Mouse (Mus musculus) hindbrain, postnatal 0 days (tissue): ENCODE results near the gene Rnf31. TPM values are rescaled to one million over a fixed set of nuclear protein-coding genes. Genes with fewer than 3 reads are reported as not detected.

Source experiments
- ATAC-seq: fragments of 200-750 bp; cut with Nextera tagmentation; 2 replicates; pipeline ENCODE4 v1.8.0; 2017; ENCODE audit warnings: mild to moderate bottlenecking, moderate TSS enrichment, moderate library complexity
- DNase-seq: peaks from one replicate; pipeline ENCODE4 v3.0.0-alpha.2; 2015; ENCODE audit warnings: low spot score
- H3K27ac ChIP-seq: fragments of 300-500 bp; sonication (generic); 2 replicates; pipeline ENCODE4 v1.5.1; 2014; ENCODE audit warnings: mild to moderate bottlenecking
- H3K27me3 ChIP-seq: fragments of 300-500 bp; sonication (generic); 2 replicates; pipeline ENCODE4 v1.6.1; 2014; ENCODE audit warnings: low read length, mixed read lengths; ENCODE audit not compliant: insufficient read depth
- H3K36me3 ChIP-seq: fragments of 300-500 bp; sonication (generic); 2 replicates; pipeline ENCODE4 v1.6.1; 2014; ENCODE audit warnings: low read length, mixed read lengths; ENCODE audit not compliant: insufficient read depth
- H3K4me1 ChIP-seq: fragments of 300-500 bp; sonication (generic); 2 replicates; pipeline ENCODE4 v1.6.1; 2014; ENCODE audit warnings: antibody characterized with exemption, low read length, mixed read lengths; ENCODE audit not compliant: insufficient read depth
- H3K4me2 ChIP-seq: fragments of 300-500 bp; sonication (generic); 2 replicates; pipeline ENCODE4 v1.6.1; 2014; ENCODE audit warnings: low read depth, mild to moderate bottlenecking, low read length, moderate library complexity, mixed read lengths
- H3K4me3 ChIP-seq: fragments of 300-500 bp; sonication (generic); 2 replicates; pipeline ENCODE4 v1.5.1; 2014; ENCODE audit warnings: low read length
- H3K9ac ChIP-seq: fragments of 300-500 bp; sonication (generic); replicated peaks from 2 replicates; pipeline ENCODE4 v1.6.1; 2014; ENCODE audit warnings: mild to moderate bottlenecking, low read length, moderate library complexity, mixed read lengths
- H3K9me3 ChIP-seq: fragments of 300-500 bp; sonication (generic); 2 replicates; pipeline ENCODE4 v1.6.1; 2016; ENCODE audit warnings: low read length, mixed read lengths
- CTCF ChIP-seq: IDR thresholded peaks from 2 replicates; pipeline ENCODE4 v1.5.1; 2016; ENCODE audit warnings: antibody characterized with exemption, control low read depth, low read depth
- WGBS: fragments of 180-500 bp; shearing (Covaris S2); extraction: QIAGEN DNeasy Blood & Tissue Kit; methylation state at CpG from one replicate; pipeline ENCODE4 v1.1.7; 2014; 5-methylcytosine and 5-hydroxymethylcytosine counted together
- polyA plus RNA-seq: library from polyadenylated mRNA; unstranded; fragments of >200 nt; fragmentation: Nextera tagmentation; extraction: Ambion mirVana; gene quantifications from 2 replicates; pipeline ENCODE4 v1.2.1, GENCODE M21; 2015
- total RNA-seq: library from RNA; depleted of rRNA; stranded (reverse); fragments of >200 nt; gene quantifications from 2 replicates; pipeline ENCODE4 v1.2.3, GENCODE M21; 2014; rRNA removed

Gene Rnf31
- total RNA-seq (23.6 and 25.5 TPM in 2 replicates), polyA plus RNA-seq (21.0 and 21.2 TPM in 2 replicates)

GRCm38 (mm10) chr14:55591331-55591891 is at the start of gene Rnf31:
Rnf31 (plus strand) TSS chr14:55591708.
- H3K4me3 ChIP-seq, result peak within 1 kb of the TSS; percentile 79
- H3K36me3 ChIP-seq, result peaks cover 23% of the 10 kb centered on the region
- H3K4me2 ChIP-seq, result peak within 1 kb of the TSS; percentile 90
- no peaks in the 10 kb centered on the region for H3K9me3 ChIP-seq
- 0 out of 2 replicates have a peak, but pooled peaks have one; percentile 1 for TF ChIP-seq CTCF
- DNase-seq (peak; percentile 94), ATAC-seq (peak; percentile 89)
- H3K27me3 ChIP-seq, result no peaks in the 10 kb centered on the region
- peak within 1 kb of the TSS; percentile 72 for H3K9ac ChIP-seq
- peaks cover 20% of the 10 kb centered on the region for H3K4me1 ChIP-seq
- WGBS, result 0% methylated on average over 33 of the region's 33 CpGs
- H3K27ac ChIP-seq, result peak within 1 kb of the TSS; percentile 96

- Histone ChIP-seq H3K4me1 (peaks cover 8% of the 10 kb centered on the region), H3K9ac (no peak overlapping the region), H3K9me3 (no peaks in the 10 kb centered on the region), H3K36me3 (peaks cover 10% of the 10 kb centered on the region), H3K27ac (no peak overlapping the region), H3K4me3 (no peak overlapping the region), H3K4me2 (no peak overlapping the region), H3K27me3 (no peaks in the 10 kb centered on the region)
- ATAC-seq (no peak), DNase-seq (no peak)
- 94% methylated on average over 12 of the region's 12 CpGs for WGBS
- TF ChIP-seq CTCF, result no peak
Measured at GRCm38 (mm10) chr14:55542268-55542667, 49.2 kb upstream of the Rnf31 start.

- TF ChIP-seq CTCF, result no peak
Measured at GRCm38 (mm10) chr14:55544334-55544733, 47.2 kb upstream of the Rnf31 start.

GRCm38 (mm10) chr14:55550191-55550590 is 41.3 kb upstream of the Rnf31 start:
- H3K4me3 ChIP-seq, result no peak overlapping the region
- H3K4me1 ChIP-seq, result no peaks in the 10 kb centered on the region
- no peak overlapping the region for H3K27ac ChIP-seq
- peaks cover 18% of the 10 kb centered on the region for H3K36me3 ChIP-seq
- no peaks in the 10 kb centered on the region for H3K27me3 ChIP-seq
- TF ChIP-seq CTCF, result no peak
- no peak overlapping the region for H3K4me2 ChIP-seq
- 65% methylated on average over 6 of the region's 6 CpGs for WGBS
- no peaks in the 10 kb centered on the region for H3K9me3 ChIP-seq
- no peak overlapping the region for H3K9ac ChIP-seq
- ATAC-seq (no peak), DNase-seq (no peak)

More at GRCm38 (mm10) chr14:55544334-55544733, 47.2 kb upstream of the Rnf31 start:
- H3K27ac ChIP-seq, result no peak overlapping the region
- H3K4me1 ChIP-seq, result peaks cover 8% of the 10 kb centered on the region
- H3K27me3 ChIP-seq, result no peaks in the 10 kb centered on the region
- no peak for ATAC-seq
- DNase-seq, result no peak
- H3K36me3 ChIP-seq, result peaks cover 26% of the 10 kb centered on the region
- WGBS, result 36% methylated on average over 9 of the region's 9 CpGs
- H3K9ac ChIP-seq, result no peak overlapping the region
- no peaks in the 10 kb centered on the region for H3K9me3 ChIP-seq
- H3K4me2 ChIP-seq, result no peak overlapping the region
- H3K4me3 ChIP-seq, result no peak overlapping the region

GRCm38 (mm10) chr14:55551347-55551746 is 40.2 kb upstream of the Rnf31 start:
- no peak overlapping the region for H3K9ac ChIP-seq
- ATAC-seq (no peak), DNase-seq (no peak)
- H3K27ac ChIP-seq, result no peak overlapping the region
- H3K9me3 ChIP-seq, result no peaks in the 10 kb centered on the region
- peaks cover 16% of the 10 kb centered on the region for H3K36me3 ChIP-seq
- no peak for TF ChIP-seq CTCF
- 71% methylated on average over 5 of the region's 5 CpGs for WGBS
- H3K27me3 ChIP-seq, result no peaks in the 10 kb centered on the region
- no peak overlapping the region for H3K4me3 ChIP-seq
- H3K4me1 ChIP-seq, result no peaks in the 10 kb centered on the region
- H3K4me2 ChIP-seq, result no peak overlapping the region

- ATAC-seq (no peak), DNase-seq (no peak)
- Histone ChIP-seq H3K4me1 (no peaks in the 10 kb centered on the region), H3K9me3 (no peaks in the 10 kb centered on the region), H3K27me3 (no peaks in the 10 kb centered on the region), H3K9ac (no peak overlapping the region), H3K4me2 (no peak overlapping the region), H3K36me3 (peaks cover 16% of the 10 kb centered on the region), H3K4me3 (no peak overlapping the region), H3K27ac (no peak overlapping the region)
- TF ChIP-seq CTCF, result no peak
- WGBS, result 91% methylated on average over 8 of the region's 8 CpGs
Measured at GRCm38 (mm10) chr14:55551794-55552193, 39.7 kb upstream of the Rnf31 start.

GRCm38 (mm10) chr14:55554635-55555034 is 36.9 kb upstream of the Rnf31 start:
- DNase-seq (no peak), ATAC-seq (no peak)
- TF ChIP-seq CTCF, result no peak
- no peaks in the 10 kb centered on the region for H3K9me3 ChIP-seq
- no peak overlapping the region for H3K27ac ChIP-seq
- no peaks in the 10 kb centered on the region for H3K27me3 ChIP-seq
- H3K9ac ChIP-seq, result no peak overlapping the region
- H3K4me2 ChIP-seq, result no peak overlapping the region
- H3K4me3 ChIP-seq, result no peak overlapping the region
- no peaks in the 10 kb centered on the region for H3K4me1 ChIP-seq
- no peaks in the 10 kb centered on the region for H3K36me3 ChIP-seq
